Mouse (Mus musculus): ENCODE results near the gene Slx.
"Not testable (repeated sequence)": the region's sequence is repeated elsewhere in the genome, so short reads cannot be mapped to it uniquely, and the experiment has no call there.

- TF ChIP-seq CTCF, EP300 (IDR thresholded peaks at IDR 0.05): not testable (repeated sequence)
Measured at GRCm38 (mm10) chrX:26545465-26545864, at the start of gene Slx.
